18 mouse cellular contexts compared by ENCODE assay signal in genomic region chr14:121349291-121349690, GRCm38 (mm10). TPM values are rescaled to one million over a fixed set of nuclear protein-coding genes. Genes with fewer than 3 reads are reported as not detected.
A peak's percentile ranks its signal among the peaks of the same experiment; 100 is the strongest.
DNase-seq lines count a peak whose midpoint lies in the region; ATAC-seq and TF ChIP-seq lines count a peak whose summit lies in the region.
"Had no signal": no experiment of that assay in that cellular context is flagged by ENCODE, and none has a peak within 500 bp of the region (broad histone marks: within the 10 kb centered on the region; RNA-seq: fewer than 3 reads in every experiment).

No protein-coding gene starts in this region.

- H3K4me3 ChIP-seq in kidney, adult 2 months (ENCODE audit: insufficient read depth, low read depth, low read length): no peak overlapping the region
- no peak overlapping the region for H3K4me3 ChIP-seq in embryonic facial prominence, embryonic 15.5 days (replicated peaks)
- no peak overlapping the region for H3K4me3 ChIP-seq in midbrain, embryonic 14.5 days (replicated peaks; ENCODE audit: low read depth, low read length)
- H3K4me3 ChIP-seq in forebrain, postnatal 0 days (ENCODE audit: low read depth, low read length): no peak overlapping the region
- H3K4me3 ChIP-seq: limb, embryonic 15.5 days had no signal

- DNase-seq in kidney, adult 2 months: no peak
- DNase-seq in kidney, adult 11 months: no peak
- peak; percentile 49 to 50 for DNase-seq in B cell, adult 2 months
- DNase-seq in CD4-positive, CD25-positive, alpha-beta regulatory T cell, adult 2 months (ENCODE audit: low read depth, low spot score): peak; percentile 44
- no peak for DNase-seq in midbrain, embryonic 14.5 days
- DNase-seq in forebrain, postnatal 0 days: no peak
- DNase-seq: cerebellum, adult 9-11 months; heart, adult 11 months; heart, postnatal 14 days; kidney, adult 9 months; lung, embryonic 14.5 days; lung, postnatal 4 days; thymus, adult 18-20 months had no signal

- 72% methylated on average over 5 of the region's 5 CpGs for WGBS in kidney, adult 2 months
- WGBS in embryonic facial prominence, embryonic 15.5 days: 70% methylated on average over 5 of the region's 5 CpGs
- WGBS in midbrain, embryonic 14.5 days: 90% methylated on average over 5 of the region's 5 CpGs
- 90% methylated on average over 5 of the region's 5 CpGs for WGBS in forebrain, postnatal 0 days

- no peak for TF ChIP-seq CTCF in kidney, adult 2 months (conservative IDR thresholded peaks at IDR 0.05; ENCODE audit: insufficient read depth, insufficient read length, low read depth, low read length)
- TF ChIP-seq CTCF in forebrain, postnatal 0 days (IDR thresholded peaks at IDR 0.05; ENCODE audit: low read depth): no peak

- H3K9ac ChIP-seq in embryonic facial prominence, embryonic 15.5 days: no peak overlapping the region
- H3K9ac ChIP-seq in midbrain, embryonic 14.5 days (replicated peaks; ENCODE audit: low read length): no peak overlapping the region
- H3K9ac ChIP-seq in forebrain, postnatal 0 days: no peak overlapping the region
- H3K9ac ChIP-seq: limb, embryonic 15.5 days; lung, embryonic 14.5 days had no signal

- ATAC-seq in embryonic facial prominence, embryonic 15.5 days (ENCODE audit: insufficient number of reproducible peaks, low FRiP score, low TSS enrichment, low read depth): no peak
- ATAC-seq in midbrain, embryonic 14.5 days (ENCODE audit: low FRiP score, low TSS enrichment): no peak
- ATAC-seq in forebrain, postnatal 0 days: no peak
- ATAC-seq: forebrain, embryonic 16.5 days; hindbrain, embryonic 16.5 days had no signal

- H3K27me3 ChIP-seq in kidney, adult 2 months (replicated peaks; ENCODE audit: control insufficient read depth, insufficient read depth, low read length): no peaks in the 10 kb centered on the region
- H3K27me3 ChIP-seq in embryonic facial prominence, embryonic 15.5 days: no peaks in the 10 kb centered on the region
- no peaks in the 10 kb centered on the region for H3K27me3 ChIP-seq in midbrain, embryonic 14.5 days (ENCODE audit: control insufficient read depth, insufficient read depth, low read length)
- H3K27me3 ChIP-seq in forebrain, postnatal 0 days (ENCODE audit: insufficient read depth, low read length): no peaks in the 10 kb centered on the region
- H3K27me3 ChIP-seq: limb, embryonic 15.5 days had no signal

- no peaks in the 10 kb centered on the region for H3K9me3 ChIP-seq in embryonic facial prominence, embryonic 15.5 days (replicated peaks)
- no peaks in the 10 kb centered on the region for H3K9me3 ChIP-seq in midbrain, embryonic 14.5 days (ENCODE audit: control insufficient read depth, low read length)
- H3K9me3 ChIP-seq in forebrain, postnatal 0 days (ENCODE audit: low read length): no peaks in the 10 kb centered on the region
- H3K9me3 ChIP-seq: limb, embryonic 15.5 days had no signal

- no peak for TF ChIP-seq POLR2A in kidney, adult 2 months (IDR thresholded peaks at IDR 0.05; ENCODE audit: low read depth, low read length)

- H3K27ac ChIP-seq in kidney, adult 2 months (ENCODE audit: insufficient read depth, low read depth, low read length): 0 out of 2 replicates have a peak overlapping the region, but pooled peaks have one; percentile 14
- H3K27ac ChIP-seq in embryonic facial prominence, embryonic 15.5 days (replicated peaks): 0 out of 2 replicates have a peak overlapping the region, but pooled peaks have one; percentile 11
- H3K27ac ChIP-seq in midbrain, embryonic 14.5 days (replicated peaks; ENCODE audit: low read depth, low read length): no peak overlapping the region
- no peak overlapping the region for H3K27ac ChIP-seq in forebrain, postnatal 0 days (ENCODE audit: low read depth, low read length)
- H3K27ac ChIP-seq: limb, embryonic 15.5 days had no signal

- H3K36me3 ChIP-seq in kidney, adult 2 months (ENCODE audit: control insufficient read depth, insufficient read depth, low read length): no peaks in the 10 kb centered on the region
- no peaks in the 10 kb centered on the region for H3K36me3 ChIP-seq in embryonic facial prominence, embryonic 15.5 days
- H3K36me3 ChIP-seq in midbrain, embryonic 14.5 days (ENCODE audit: control insufficient read depth, insufficient read depth, low read length): no peaks in the 10 kb centered on the region
- H3K36me3 ChIP-seq in forebrain, postnatal 0 days (ENCODE audit: insufficient read depth): no peaks in the 10 kb centered on the region
- H3K36me3 ChIP-seq: limb, embryonic 15.5 days had no signal

- H3K4me1 ChIP-seq in kidney, adult 2 months (ENCODE audit: control insufficient read depth, insufficient read depth, low read length): peaks cover 28% of the 10 kb centered on the region
- H3K4me1 ChIP-seq in embryonic facial prominence, embryonic 15.5 days: peaks cover 55% of the 10 kb centered on the region
- no peaks in the 10 kb centered on the region for H3K4me1 ChIP-seq in midbrain, embryonic 14.5 days (ENCODE audit: control insufficient read depth, insufficient read depth, low read length)
- H3K4me1 ChIP-seq in forebrain, postnatal 0 days (ENCODE audit: insufficient read depth): no peaks in the 10 kb centered on the region

- no peak overlapping the region for H3K4me2 ChIP-seq in embryonic facial prominence, embryonic 15.5 days (replicated peaks)
- no peak overlapping the region for H3K4me2 ChIP-seq in midbrain, embryonic 14.5 days (ENCODE audit: low read length)
- H3K4me2 ChIP-seq in forebrain, postnatal 0 days (ENCODE audit: low read depth): no peak overlapping the region
- H3K4me2 ChIP-seq: limb, embryonic 15.5 days; midbrain, embryonic 11.5 days had no signal

RNA-seq across cellular contexts. Expression of gene Stk24, which starts 30.5 kb away (rescaled TPM):
- polyA plus RNA-seq in kidney, adult 2 months (2012; rRNA removed): 27.1 and 30.3 TPM in 2 replicates
- polyA plus RNA-seq in embryonic facial prominence, embryonic 15.5 days (2015; fragmentation: Nextera tagmentation; extraction: Ambion mirVana): 40.0 and 41.7 TPM in 2 replicates
- polyA plus RNA-seq in midbrain, embryonic 14.5 days (2014; fragmentation: Nextera tagmentation; extraction: Ambion mirVana): 17.2 and 23.3 TPM in 2 replicates
- 27.5 and 34.0 TPM in 2 replicates for total RNA-seq in forebrain, postnatal 0 days (2014; rRNA removed)
- polyA plus RNA-seq in forebrain, postnatal 0 days (2015; fragmentation: Nextera tagmentation; extraction: Ambion mirVana): 13.2 and 15.3 TPM in 2 replicates

Comparison
In these comparisons a context has a peak if more than half of its experiments do, and no peak if none do; other contexts are left out.
1. DNase-seq: peak in B cell, adult 2 months (2 of 2) and CD4-positive, CD25-positive, alpha-beta regulatory T cell, adult 2 months (single experiment); none in kidney, adult 2 months (single experiment), kidney, adult 11 months (single experiment), midbrain, embryonic 14.5 days (single experiment) and forebrain, postnatal 0 days (single experiment).
2. H3K27ac ChIP-seq: peak in kidney, adult 2 months (single experiment) and embryonic facial prominence, embryonic 15.5 days (single experiment); none in midbrain, embryonic 14.5 days (single experiment) and forebrain, postnatal 0 days (single experiment).